Mouse (Mus musculus) cerebellum, adult 2 months (tissue): ENCODE measurements at regions not wholly inside any gene's neighbourhood (a gene's known extent, or its start where the extent isn't known, plus 50 kb on each side); places are given as distances from the start of the nearest gene placed in this dataset.

Experiments used
- DNase-seq, 2 experiments: peaks; one replicate each; pipeline ENCODE4 v3.0.0; 2021
- H3K27ac ChIP-seq: fragments of 200-500 bp; 2 replicates; pipeline ENCODE4 v1.5.1; 2012; ENCODE audit warnings: low read length, control low read depth, inconsistent platforms; ENCODE audit not compliant: insufficient read depth
- H3K27me3 ChIP-seq: fragments of 200-500 bp; 2 replicates; pipeline ENCODE4 v1.6.1; 2012; ENCODE audit warnings: inconsistent platforms, mild to moderate bottlenecking, low read length, moderate library complexity; ENCODE audit not compliant: control insufficient read depth, insufficient read depth
- H3K4me1 ChIP-seq: fragments of 200-500 bp; 2 replicates; pipeline ENCODE4 v1.6.1; 2011; ENCODE audit warnings: low read length; ENCODE audit not compliant: control insufficient read depth, insufficient read depth
- H3K4me3 ChIP-seq: fragments of 200-500 bp; replicated peaks from 2 replicates; pipeline ENCODE3; 2011; ENCODE audit warnings: mild to moderate bottlenecking, low read depth, low read length, control low read depth; ENCODE audit not compliant: insufficient read depth
- CTCF ChIP-seq: fragments of 200-500 bp; IDR thresholded peaks from 2 replicates; pipeline ENCODE4 v1.5.1; 2011; ENCODE audit warnings: low read depth, mild to moderate bottlenecking, control low read depth, low read length, moderate library complexity, borderline replicate concordance; ENCODE audit not compliant: insufficient read depth
- POLR2A ChIP-seq: fragments of 200-500 bp; IDR thresholded peaks from 2 replicates; pipeline ENCODE4 v1.6.1; 2011; ENCODE audit warnings: low read length, control low read depth, borderline replicate concordance; ENCODE audit not compliant: insufficient read depth
- WGBS: fragments of 180-500 bp; shearing (Covaris S2); methylation state at CpG from one replicate; pipeline ENCODE4 v1.1.7; 2018; 5-methylcytosine and 5-hydroxymethylcytosine counted together

DNA sequence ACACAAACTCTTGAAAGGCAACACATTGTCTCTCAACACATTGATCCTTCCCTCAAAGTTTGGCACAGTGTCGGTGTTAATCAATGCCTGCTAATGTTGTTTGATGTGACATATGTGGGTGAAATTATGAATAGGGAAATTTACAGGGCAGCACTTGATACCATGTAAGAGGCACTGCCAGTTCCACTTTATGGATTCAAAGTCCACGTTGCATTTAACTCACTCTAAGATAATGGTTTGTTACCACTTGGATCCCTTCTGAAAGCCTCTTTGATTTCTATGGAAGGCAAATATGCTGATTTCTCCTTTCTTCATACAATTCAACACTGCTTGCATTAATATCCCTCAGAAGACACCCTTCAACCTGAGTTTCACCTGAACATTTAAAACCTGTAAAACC lies 395.6 kb upstream of the Adgra3 start:
- 86% methylated on average over 2 of the region's 2 CpGs for WGBS
- H3K27ac ChIP-seq = no peak overlapping the region
- no peak overlapping the region for H3K4me3 ChIP-seq
- H3K27me3 ChIP-seq = no peaks in the 10 kb centered on the region
- peaks cover 3% of the 10 kb centered on the region; the same call in 1 of the 2 replicates for H3K4me1 ChIP-seq
- no peak for DNase-seq
- TF ChIP-seq CTCF (no peak), POLR2A (no peak)

- TF ChIP-seq POLR2A = no peak
- TF ChIP-seq CTCF = no peak
- Histone ChIP-seq H3K4me3 (no peak overlapping the region), H3K4me1 (no peaks in the 10 kb centered on the region), H3K27ac (no peak overlapping the region), H3K27me3 (no peaks in the 10 kb centered on the region)
- 30% methylated on average over 1 of the region's 1 CpGs for WGBS
- no peak for DNase-seq
Measured at GRCm38 (mm10) chr5:50406923-50407322, 348.1 kb upstream of the Adgra3 start.

- TF ChIP-seq CTCF (no peak), POLR2A (no peak)
- 64% methylated on average over 3 of the region's 3 CpGs for WGBS
- no peak for DNase-seq
- Histone ChIP-seq H3K27ac (no peak overlapping the region), H3K4me3 (no peak overlapping the region), H3K27me3 (no peaks in the 10 kb centered on the region), H3K4me1 (no peaks in the 10 kb centered on the region)
Measured at GRCm38 (mm10) chr5:50406520-50406919, 347.7 kb upstream of the Adgra3 start.
